Mouse (Mus musculus) A20 (cell line): ENCODE data around the gene Ltk.

Source experiments
- DNase-seq: peaks from one replicate; pipeline ENCODE4 v3.0.0-alpha.2; 2011; ENCODE audit warnings: low read depth, low spot score

Ltk gene

DNA sequence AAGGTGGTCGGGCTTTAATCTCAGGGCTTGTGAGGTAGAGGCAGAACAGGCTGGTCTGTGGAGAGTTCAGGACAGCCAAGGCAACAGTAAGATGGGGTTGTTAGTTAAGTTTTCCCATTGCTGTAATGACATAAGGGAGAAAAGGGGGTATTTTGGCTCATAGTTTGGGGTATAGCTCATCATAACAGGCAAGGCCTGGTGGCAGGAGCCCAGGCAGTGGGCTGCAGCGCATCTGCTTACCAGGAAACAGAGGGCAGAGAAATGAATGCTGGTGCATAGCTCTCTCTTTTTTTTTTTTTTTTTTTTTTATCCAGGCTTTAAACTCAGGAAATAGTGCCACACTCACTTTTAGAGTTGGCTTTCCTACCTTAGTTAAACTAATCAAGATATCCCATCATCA, 57.1 kb downstream of the Ltk start:
- DNase-seq = no peak
